Mouse (Mus musculus): Measurements from ENCODE around the gene Gm10488. TPM values are rescaled to one million over a fixed set of nuclear protein-coding genes. Genes with fewer than 3 reads are reported as not detected.
"Not testable (repeated sequence)": the region's sequence is repeated elsewhere in the genome, so short reads cannot be mapped to it uniquely, and the experiment has no call there.

Gm10488 gene
- not detected for total RNA-seq (2022)

DNA sequence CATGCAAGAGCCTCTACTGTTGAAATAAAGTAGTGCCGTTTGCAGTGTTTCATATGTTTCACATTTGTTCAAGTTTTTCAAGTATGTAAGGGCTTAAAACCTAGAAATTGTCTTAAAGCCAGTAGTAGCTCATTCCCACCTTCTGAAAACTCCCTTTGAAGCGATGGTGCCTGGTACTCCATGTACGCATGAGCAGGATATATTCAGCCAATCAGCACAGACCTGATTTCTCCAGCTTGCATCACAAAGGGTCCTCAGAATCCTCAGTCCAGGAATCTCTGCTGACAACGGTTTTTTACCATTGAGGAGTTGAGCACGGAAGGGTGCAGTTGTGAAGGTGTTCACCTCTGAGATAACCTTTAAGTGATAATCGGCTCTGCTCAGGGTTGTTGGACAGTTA is at the start of gene Gm10488:
TSS of gene Gm10488 (plus strand) at position 301 of the 400 bp plus-strand sequence.
- DNase-seq: not testable (repeated sequence)

Small RNA genes within 50 kb of the gene (microRNA-seq; reads per million reads assigned to microRNA genes)
- 0 reads per million in 2 experiments for gene Gm44298
